Mouse (Mus musculus): ENCODE measurements at regions not wholly inside any gene's neighbourhood (a gene's known extent, or its start where the extent isn't known, plus 50 kb on each side); places are given as distances from the start of the nearest gene placed in this dataset.

DNA sequence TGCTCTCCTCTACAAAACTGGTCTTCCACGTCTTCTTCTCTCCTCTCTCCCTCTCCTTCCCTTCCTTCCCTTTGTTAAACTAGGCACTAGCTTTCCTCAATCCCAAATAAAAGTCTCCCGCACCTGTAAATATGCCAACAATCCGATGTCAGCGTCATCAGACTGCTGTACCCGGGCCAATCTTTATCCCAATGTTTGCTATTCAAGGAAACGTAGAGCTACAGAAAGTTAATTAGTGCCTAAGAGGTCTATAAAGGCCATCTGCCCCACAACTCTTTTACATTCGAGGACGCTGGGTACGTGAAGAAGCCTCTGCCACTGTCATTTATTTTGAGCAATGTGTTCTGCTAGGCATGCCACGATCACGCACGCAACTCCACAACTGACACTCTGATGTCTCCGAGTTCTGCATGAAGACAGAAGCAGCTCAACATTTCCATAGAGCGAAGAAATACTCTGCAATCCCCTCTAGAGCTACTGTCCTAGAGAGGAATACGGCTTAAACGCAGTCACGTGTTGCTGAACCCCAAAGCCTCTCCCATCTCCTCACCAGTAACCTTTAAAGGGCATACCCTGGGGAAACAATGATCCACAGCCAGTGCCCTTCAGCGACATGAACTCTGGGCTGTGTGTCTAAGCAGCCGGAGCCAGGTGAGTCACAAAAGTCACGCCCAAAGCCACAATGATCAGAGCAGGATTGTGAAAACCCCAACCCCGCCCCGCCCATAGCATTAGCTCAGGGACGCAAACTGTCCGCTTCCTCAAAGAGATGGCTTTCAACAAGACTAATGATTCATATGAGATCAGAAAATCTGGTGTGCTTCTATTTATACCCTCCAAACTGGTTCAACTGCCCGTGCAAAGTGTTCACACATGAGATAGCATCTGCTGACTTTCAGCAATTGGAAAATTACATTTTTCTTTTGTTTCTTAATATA, 510.9 kb upstream of the Gm10131 start:
- no peak for DNase-seq (ENCODE audit: low read depth)

DNA sequence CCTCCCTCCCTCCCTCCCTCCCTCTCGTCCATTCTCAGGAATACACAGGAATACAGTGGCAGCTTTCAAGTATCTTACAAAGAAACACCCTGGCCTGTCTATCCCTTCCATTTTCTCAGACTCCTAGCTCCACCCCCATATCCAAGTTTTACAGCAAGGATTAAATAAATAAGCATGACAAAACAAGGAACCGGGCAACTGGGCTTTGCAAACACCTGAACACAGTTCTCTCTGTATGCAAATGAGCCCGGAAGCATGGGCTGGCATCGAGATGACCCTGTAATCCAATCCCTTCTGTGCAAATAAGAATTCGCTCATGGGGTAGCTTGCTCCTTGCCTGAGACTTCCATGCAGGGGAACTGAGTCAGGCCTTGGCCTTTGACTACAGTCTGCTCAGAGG, 506.5 kb upstream of the Gm10131 start:
- TF ChIP-seq POLR2A (IDR thresholded peaks at IDR 0.05; ENCODE audit: borderline replicate concordance, extremely low read depth, insufficient read depth, insufficient read length, poor library complexity, severe bottlenecking), result no peak
- no peak for DNase-seq (ENCODE audit: low read depth)

More for the DNA sequence above, 510.9 kb upstream of the Gm10131 start:
- TF ChIP-seq CTCF (IDR thresholded peaks at IDR 0.05; ENCODE audit: borderline replicate concordance, extremely low read depth, insufficient read depth, insufficient read length) (no peak), POLR2A (IDR thresholded peaks at IDR 0.05; ENCODE audit: borderline replicate concordance, extremely low read depth, insufficient read depth, insufficient read length, poor library complexity, severe bottlenecking) (no peak)

DNA sequence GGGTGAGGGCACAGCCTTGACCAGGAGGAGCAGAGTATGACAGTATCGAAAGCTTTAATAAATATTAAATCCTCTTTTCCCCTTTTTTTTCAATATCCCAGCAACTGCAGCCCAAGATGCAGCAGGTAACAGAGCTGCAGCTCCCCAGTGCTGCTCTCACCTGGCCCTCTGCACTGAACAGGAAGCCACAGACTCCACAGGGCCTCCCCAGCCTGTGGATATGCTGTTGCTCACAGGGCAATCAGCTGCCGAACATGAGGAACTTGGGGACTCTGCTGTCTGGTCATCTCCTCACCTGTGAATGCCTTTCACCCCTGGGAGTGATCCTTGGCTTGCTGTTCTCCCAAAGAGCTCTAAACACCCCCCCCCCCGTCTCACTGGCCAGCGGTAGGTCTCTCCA, 503.4 kb upstream of the Gm10131 start:
- no peak for DNase-seq (ENCODE audit: low read depth)
- no peak for TF ChIP-seq POLR2A (IDR thresholded peaks at IDR 0.05; ENCODE audit: borderline replicate concordance, extremely low read depth, insufficient read depth, insufficient read length, poor library complexity, severe bottlenecking)

DNA sequence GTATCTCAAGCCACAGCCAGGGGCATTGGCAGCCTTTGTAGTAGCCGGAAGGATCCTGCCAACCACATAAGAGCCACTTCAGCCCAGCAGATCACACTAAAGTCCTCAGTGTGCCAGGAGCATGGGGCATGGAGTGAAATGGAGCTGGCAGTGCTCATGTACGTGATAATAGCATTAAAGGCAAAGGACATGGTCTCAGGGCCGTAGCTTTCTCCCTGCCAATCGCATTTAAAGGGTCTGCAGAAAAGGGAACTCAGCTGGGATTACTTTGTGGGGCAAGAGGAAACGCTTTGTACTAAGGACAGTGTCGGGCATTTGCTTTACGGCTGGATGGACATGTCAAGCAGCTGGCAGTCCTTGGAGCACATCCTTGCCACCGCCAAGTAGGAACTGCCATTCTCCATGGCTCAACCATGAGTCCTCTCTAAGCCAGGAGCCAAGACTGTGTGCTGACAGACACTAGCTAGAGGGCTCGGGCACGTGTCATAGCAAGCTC, 502.5 kb upstream of the Gm10131 start:
- TF ChIP-seq POLR2A (IDR thresholded peaks at IDR 0.05; ENCODE audit: borderline replicate concordance, extremely low read depth, insufficient read depth, insufficient read length, poor library complexity, severe bottlenecking) (no peak), CTCF (IDR thresholded peaks at IDR 0.05; ENCODE audit: borderline replicate concordance, extremely low read depth, insufficient read depth, insufficient read length) (no peak)
- peak; percentile 54 for DNase-seq (ENCODE audit: low read depth)

DNA sequence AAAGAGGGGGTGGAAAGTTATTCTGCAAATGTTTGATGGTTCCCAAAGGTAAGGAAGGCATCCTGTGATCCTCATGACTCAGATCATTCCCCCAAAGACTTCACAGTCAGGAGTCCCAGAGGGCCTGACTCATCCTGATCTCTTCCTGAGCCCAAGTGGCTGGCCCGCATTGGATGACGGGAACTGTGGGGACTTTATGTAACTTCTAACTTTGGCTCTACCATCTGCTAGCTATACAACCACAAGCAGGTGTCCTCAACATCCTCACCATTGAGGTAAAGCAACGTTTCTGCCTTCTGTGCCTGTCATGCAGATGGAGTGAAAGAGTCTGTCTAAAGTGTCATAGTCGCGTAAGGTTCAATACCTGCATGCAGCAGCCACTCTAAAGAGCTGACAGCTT, 501.6 kb upstream of the Gm10131 start:
- TF ChIP-seq CTCF (IDR thresholded peaks at IDR 0.05; ENCODE audit: borderline replicate concordance, extremely low read depth, insufficient read depth, insufficient read length) (no peak), POLR2A (IDR thresholded peaks at IDR 0.05; ENCODE audit: borderline replicate concordance, extremely low read depth, insufficient read depth, insufficient read length, poor library complexity, severe bottlenecking) (no peak)
- DNase-seq (ENCODE audit: low read depth), result no peak

DNA sequence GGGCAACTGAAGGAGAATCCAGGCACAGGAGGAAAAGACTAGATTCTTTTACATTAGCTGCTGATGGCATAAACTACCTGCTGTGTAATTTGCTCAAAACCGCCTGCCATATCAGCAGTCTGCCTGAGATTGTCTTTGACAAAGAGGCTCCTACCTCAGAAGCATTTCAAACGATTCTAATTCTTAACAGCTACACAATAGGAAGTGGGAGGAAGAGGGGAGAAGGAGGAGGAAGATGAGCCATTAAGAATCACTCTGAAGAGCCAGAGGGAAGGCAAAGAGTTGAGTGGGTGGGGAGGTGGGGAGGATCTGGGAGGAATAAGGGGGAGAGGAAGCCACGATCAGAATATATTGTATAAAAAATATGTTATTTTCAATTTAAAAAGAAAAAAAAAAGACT, 500.9 kb upstream of the Gm10131 start:
- TF ChIP-seq CTCF (IDR thresholded peaks at IDR 0.05; ENCODE audit: borderline replicate concordance, extremely low read depth, insufficient read depth, insufficient read length) (no peak), POLR2A (IDR thresholded peaks at IDR 0.05; ENCODE audit: borderline replicate concordance, extremely low read depth, insufficient read depth, insufficient read length, poor library complexity, severe bottlenecking) (no peak)
- peak; percentile 35 for DNase-seq (ENCODE audit: low read depth)

DNA sequence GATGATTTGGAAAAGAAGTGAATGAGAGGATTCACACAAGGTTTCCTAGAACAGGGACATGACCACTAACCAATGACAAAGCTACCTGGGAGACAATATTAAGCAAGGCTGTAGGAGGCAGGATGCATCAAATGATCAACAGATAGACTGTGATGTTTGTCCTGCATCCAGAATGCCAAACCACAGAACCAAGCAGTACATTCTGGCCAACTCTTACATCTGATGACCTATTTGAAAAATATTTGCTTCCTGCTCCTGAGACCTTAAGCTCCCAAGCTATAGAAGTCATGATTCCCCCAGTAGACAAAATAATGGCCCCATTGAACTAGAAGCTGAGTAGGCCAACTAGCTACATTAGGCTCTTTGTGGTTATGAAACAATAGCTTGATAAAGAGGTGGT, 498.6 kb upstream of the Gm10131 start:
- no peak for DNase-seq (ENCODE audit: low read depth)

DNA sequence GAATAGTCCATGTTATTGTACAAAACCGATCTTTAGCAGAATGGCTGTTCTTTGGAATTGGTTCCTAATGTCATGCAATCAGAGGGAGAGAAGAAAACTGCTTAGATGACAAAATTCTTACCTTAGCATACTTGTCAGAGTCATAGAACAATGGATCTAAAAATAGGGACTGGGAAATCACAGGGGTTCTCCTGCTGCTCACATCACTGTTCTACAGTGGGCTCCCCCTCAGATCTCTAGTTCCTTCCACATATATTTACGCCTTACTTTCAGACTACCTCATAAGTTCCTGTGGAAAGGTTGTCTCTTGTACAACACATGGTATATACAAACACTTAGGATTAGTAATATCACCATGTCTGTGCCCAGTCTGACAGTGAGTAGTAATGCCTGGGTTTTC, 495.9 kb upstream of the Gm10131 start:
- TF ChIP-seq CTCF (IDR thresholded peaks at IDR 0.05; ENCODE audit: borderline replicate concordance, extremely low read depth, insufficient read depth, insufficient read length), result no peak
- no peak for TF ChIP-seq POLR2A (IDR thresholded peaks at IDR 0.05; ENCODE audit: borderline replicate concordance, extremely low read depth, insufficient read depth, insufficient read length, poor library complexity, severe bottlenecking)
- DNase-seq (ENCODE audit: low read depth), result no peak

More for the DNA sequence above, 498.6 kb upstream of the Gm10131 start:
- TF ChIP-seq CTCF (IDR thresholded peaks at IDR 0.05; ENCODE audit: borderline replicate concordance, extremely low read depth, insufficient read depth, insufficient read length), result no peak
- no peak for TF ChIP-seq POLR2A (IDR thresholded peaks at IDR 0.05; ENCODE audit: borderline replicate concordance, extremely low read depth, insufficient read depth, insufficient read length, poor library complexity, severe bottlenecking)

DNA sequence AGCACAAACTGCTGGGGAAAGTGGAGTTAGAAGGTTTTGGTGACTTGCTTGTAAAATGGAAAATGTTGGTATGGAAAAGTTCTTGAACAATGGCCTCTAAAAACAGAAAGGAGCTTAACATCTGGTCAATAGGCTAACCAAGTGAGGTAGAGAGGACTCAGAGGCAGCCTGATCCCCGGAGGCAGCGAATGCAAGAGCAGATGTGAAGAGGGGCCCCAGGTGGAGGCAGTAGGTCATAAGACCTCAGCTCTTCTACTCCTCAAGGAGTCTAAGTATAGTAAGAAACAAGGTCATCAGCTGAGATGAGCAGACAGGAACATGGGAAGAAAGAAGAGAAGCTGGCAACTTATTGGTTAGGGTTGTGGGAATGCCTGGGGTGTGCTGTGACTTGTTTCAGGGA, 493.5 kb upstream of the Gm10131 start:
- TF ChIP-seq POLR2A (IDR thresholded peaks at IDR 0.05; ENCODE audit: borderline replicate concordance, extremely low read depth, insufficient read depth, insufficient read length, poor library complexity, severe bottlenecking) (no peak), CTCF (IDR thresholded peaks at IDR 0.05; ENCODE audit: borderline replicate concordance, extremely low read depth, insufficient read depth, insufficient read length) (no peak)
- no peak for DNase-seq (ENCODE audit: low read depth)

DNA sequence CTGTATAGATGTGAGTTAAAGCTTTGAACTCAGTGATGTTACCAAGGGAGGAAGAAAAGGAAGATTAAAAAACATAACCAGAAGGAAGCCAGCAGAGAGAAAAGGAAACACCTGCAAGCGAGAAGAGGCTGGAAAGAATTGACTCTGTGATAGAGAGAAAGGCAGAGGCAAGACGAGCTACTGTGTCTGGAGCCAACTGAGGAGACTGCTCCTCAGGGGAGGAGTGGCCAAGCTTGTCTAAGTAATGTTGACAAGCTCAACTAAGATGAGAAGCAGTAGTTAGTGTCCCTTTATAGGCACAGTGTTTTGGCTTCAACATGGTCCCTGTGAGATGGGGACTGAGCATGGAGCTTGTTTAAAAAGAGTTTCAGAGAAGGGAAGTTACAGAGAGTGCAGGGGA, 493.0 kb upstream of the Gm10131 start:
- no peak for DNase-seq (ENCODE audit: low read depth)
- TF ChIP-seq CTCF (IDR thresholded peaks at IDR 0.05; ENCODE audit: borderline replicate concordance, extremely low read depth, insufficient read depth, insufficient read length) (no peak), POLR2A (IDR thresholded peaks at IDR 0.05; ENCODE audit: borderline replicate concordance, extremely low read depth, insufficient read depth, insufficient read length, poor library complexity, severe bottlenecking) (no peak)

DNA sequence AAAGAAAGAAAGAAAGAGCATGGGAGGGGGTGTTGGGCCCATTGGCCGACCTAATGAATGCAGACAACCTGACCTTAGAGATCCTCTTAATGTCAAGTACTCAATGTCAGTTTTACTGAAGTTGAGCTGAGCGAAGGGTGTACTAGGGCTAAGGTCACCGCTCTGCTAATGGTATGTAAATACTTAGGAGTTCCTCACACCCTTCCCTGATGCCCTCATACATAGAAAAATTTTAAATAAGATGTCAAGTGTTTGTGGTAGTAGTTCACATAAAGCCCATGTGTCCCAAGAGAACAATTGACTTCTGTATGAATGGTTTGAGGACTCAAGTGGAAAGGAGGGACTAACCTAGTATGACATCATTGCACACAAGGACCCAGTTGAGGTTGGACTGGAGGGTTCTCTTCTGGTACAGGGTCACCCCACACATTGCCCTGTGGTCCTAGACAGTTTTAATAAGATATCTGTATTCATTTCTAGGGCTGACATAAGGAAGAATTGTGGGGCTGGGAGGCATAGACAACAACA, 490.0 kb upstream of the Gm10131 start:
- DNase-seq (ENCODE audit: low read depth), result no peak
- TF ChIP-seq CTCF (IDR thresholded peaks at IDR 0.05; ENCODE audit: borderline replicate concordance, extremely low read depth, insufficient read depth, insufficient read length) (no peak), POLR2A (IDR thresholded peaks at IDR 0.05; ENCODE audit: borderline replicate concordance, extremely low read depth, insufficient read depth, insufficient read length, poor library complexity, severe bottlenecking) (no peak)

DNA sequence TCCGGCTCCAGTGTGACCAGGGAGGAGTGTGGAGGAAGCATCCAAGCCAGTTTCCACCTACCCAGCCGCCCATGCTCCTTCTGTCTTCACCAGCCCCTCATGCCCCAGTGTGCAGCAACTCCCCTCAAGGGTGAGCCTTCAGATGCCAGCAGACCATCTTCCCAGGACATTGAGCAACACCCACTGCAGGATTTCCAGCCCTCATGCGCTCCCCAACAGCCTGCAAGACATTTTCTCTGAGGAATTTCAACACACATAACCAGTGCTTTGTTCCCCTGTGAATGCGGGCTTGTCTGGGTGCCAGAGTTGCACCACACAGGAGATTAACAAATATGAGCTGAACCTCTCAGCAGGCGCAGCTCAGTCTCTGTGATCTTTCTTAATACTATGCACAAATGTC, 489.3 kb upstream of the Gm10131 start:
- DNase-seq (ENCODE audit: low read depth), result peak; percentile 65

More for the DNA sequence above, 489.3 kb upstream of the Gm10131 start:
- no peak for TF ChIP-seq CTCF (IDR thresholded peaks at IDR 0.05; ENCODE audit: borderline replicate concordance, extremely low read depth, insufficient read depth, insufficient read length)
- TF ChIP-seq POLR2A (IDR thresholded peaks at IDR 0.05; ENCODE audit: borderline replicate concordance, extremely low read depth, insufficient read depth, insufficient read length, poor library complexity, severe bottlenecking), result no peak

Data from brain, embryonic 14.5 days (tissue).